Mouse (Mus musculus) limb, embryonic 11.5 days (tissue): ENCODE data around the gene Zfp607a. TPM values are rescaled to one million over a fixed set of nuclear protein-coding genes. Genes with fewer than 3 reads are reported as not detected.

Source experiments
- ATAC-seq: fragments of 200-750 bp; cut with Nextera tagmentation; 2 replicates; pipeline ENCODE4 v1.8.0; 2017; ENCODE audit warnings: low read depth; ENCODE audit not compliant: insufficient number of reproducible peaks, low FRiP score, low TSS enrichment
- DNase-seq: peaks from one replicate; pipeline ENCODE4 v3.0.0-alpha.2; 2015; ENCODE audit warnings: low spot score
- H3K27ac ChIP-seq: fragments of 300-500 bp; sonication (generic); replicated peaks from 2 replicates; pipeline ENCODE4 v1.5.1; 2014; ENCODE audit warnings: low read depth, mild to moderate bottlenecking, low read length
- H3K27me3 ChIP-seq: fragments of 300-500 bp; sonication (generic); 2 replicates; pipeline ENCODE4 v1.6.1; 2014; ENCODE audit warnings: mild to moderate bottlenecking, low read length, mixed read lengths; ENCODE audit not compliant: control insufficient read depth, insufficient read depth
- H3K36me3 ChIP-seq: fragments of 300-500 bp; sonication (generic); 2 replicates; pipeline ENCODE4 v1.6.1; 2014; ENCODE audit warnings: mild to moderate bottlenecking, low read length, moderate library complexity, mixed read lengths; ENCODE audit not compliant: control insufficient read depth, insufficient read depth
- H3K4me1 ChIP-seq: fragments of 300-500 bp; sonication (generic); 2 replicates; pipeline ENCODE4 v1.6.1; 2014; ENCODE audit warnings: low read length, mixed read lengths; ENCODE audit not compliant: control insufficient read depth, insufficient read depth
- H3K4me2 ChIP-seq: fragments of 300-500 bp; sonication (generic); 2 replicates; pipeline ENCODE4 v1.6.1; 2014; ENCODE audit warnings: low read depth, mild to moderate bottlenecking, moderate library complexity; ENCODE audit not compliant: severe bottlenecking
- H3K4me3 ChIP-seq: fragments of 300-500 bp; sonication (generic); 2 replicates; pipeline ENCODE4 v1.5.1; 2014; ENCODE audit warnings: low read depth, low read length
- H3K9ac ChIP-seq: fragments of 300-500 bp; sonication (generic); 2 replicates; pipeline ENCODE4 v1.6.1; 2014; ENCODE audit warnings: mild to moderate bottlenecking, low read length
- H3K9me3 ChIP-seq: fragments of 300-500 bp; sonication (generic); 2 replicates; pipeline ENCODE4 v1.6.1; 2016; ENCODE audit warnings: low read length; ENCODE audit not compliant: control insufficient read depth
- WGBS: fragments of 180-500 bp; shearing (Covaris S2); extraction: QIAGEN DNeasy Blood & Tissue Kit; methylation state at CpG from one replicate; pipeline ENCODE4 v1.1.7; 2014; 5-methylcytosine and 5-hydroxymethylcytosine counted together
- polyA plus RNA-seq: library from polyadenylated mRNA; unstranded; fragments of >200 nt; fragmentation: Nextera tagmentation; extraction: Ambion mirVana; gene quantifications from 2 replicates; pipeline ENCODE4 v1.2.1, GENCODE M21; 2014

The Zfp607a gene
- 3.6 and 4.4 TPM in 2 replicates for polyA plus RNA-seq

DNA sequence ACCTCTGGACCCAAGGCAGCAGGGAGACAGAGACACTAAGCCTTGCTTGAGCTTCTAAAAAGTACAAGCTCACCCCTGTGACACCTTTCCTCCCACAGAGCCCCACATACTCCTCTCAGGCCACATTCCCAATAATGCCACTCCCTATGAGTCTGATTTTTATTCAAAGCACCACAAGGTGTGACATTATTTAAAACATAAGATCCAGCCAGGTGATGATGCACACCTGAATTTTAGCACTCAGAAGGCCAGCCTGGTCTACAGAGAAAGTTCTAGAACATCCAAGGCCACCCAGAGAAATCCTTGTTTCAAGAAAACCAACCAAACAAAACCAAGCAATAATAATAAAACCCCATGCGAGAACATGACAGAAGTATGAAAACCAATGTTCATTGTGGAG lies at the start of gene Zfp607a:
Gene Zfp607a (plus strand): TSS at position 301 of the 400 bp plus-strand sequence.
- no peaks in the 10 kb centered on the region for H3K9me3 ChIP-seq
- no peak within 1 kb of the TSS for H3K27ac ChIP-seq
- H3K4me2 ChIP-seq = no peak within 1 kb of the TSS
- H3K9ac ChIP-seq = no peak within 1 kb of the TSS
- no peaks in the 10 kb centered on the region for H3K4me1 ChIP-seq
- WGBS = 95% methylated on average over 1 of the region's 1 CpGs
- H3K36me3 ChIP-seq = no peaks in the 10 kb centered on the region
- DNase-seq (no peak), ATAC-seq (no peak)
- no peaks in the 10 kb centered on the region for H3K27me3 ChIP-seq
- H3K4me3 ChIP-seq = no peak within 1 kb of the TSS

DNA sequence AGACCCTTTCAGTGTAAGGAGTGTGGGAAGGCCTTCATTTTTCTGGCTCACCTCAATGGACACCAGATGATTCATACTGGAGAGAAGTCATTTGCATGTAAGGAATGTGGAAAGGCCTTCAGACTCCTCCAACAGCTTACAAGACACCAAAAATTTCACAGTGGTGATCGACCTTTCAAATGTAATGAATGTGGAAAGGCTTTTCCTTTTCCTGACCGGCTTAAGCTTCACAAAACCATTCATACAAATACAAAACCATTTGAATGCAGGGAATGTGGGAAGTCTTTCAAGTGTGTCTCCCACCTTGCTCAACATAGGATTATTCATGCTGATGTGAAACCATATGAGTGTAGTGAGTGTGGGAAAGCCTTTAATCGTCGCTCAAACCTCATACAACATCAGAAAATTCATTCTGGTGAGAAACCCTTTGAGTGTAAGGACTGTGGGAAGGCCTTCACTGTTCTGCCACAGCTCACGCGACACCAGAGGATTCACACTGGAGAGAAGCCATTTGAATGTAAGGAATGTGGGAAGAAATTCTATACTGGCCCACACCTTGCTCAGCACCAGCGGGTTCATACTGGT lies 38.7 kb upstream of the Zfp607a start:
- DNase-seq (no peak), ATAC-seq (no peak)
- Histone ChIP-seq H3K4me3 (no peak overlapping the region), H3K9me3 (no peaks in the 10 kb centered on the region), H3K4me1 (no peaks in the 10 kb centered on the region), H3K36me3 (peaks cover 4% of the 10 kb centered on the region; the same call in 1 of the 2 replicates), H3K27ac (no peak overlapping the region), H3K4me2 (no peak overlapping the region), H3K9ac (no peak overlapping the region), H3K27me3 (no peaks in the 10 kb centered on the region)
- 94% methylated on average over 7 of the region's 7 CpGs for WGBS

DNA sequence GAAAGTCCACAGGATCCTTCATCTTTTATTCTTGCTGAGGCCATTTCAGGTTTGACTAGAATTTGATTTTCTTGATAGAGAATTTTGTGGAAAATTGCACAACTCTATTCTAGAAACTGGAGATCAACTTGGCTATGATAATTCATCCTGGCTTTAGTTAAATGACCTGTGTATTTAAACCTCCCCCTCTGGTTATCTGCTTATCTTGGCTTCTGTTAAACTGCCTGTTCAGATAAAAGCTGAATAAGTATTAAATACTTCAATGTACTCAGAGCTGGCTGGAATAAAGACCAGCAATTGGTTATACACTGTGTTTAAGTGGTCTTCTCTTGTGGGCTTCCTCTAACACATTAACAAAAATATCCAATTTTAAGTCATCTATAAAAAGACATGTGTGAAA lies 34.7 kb upstream of the Zfp607a start:
- H3K4me1 ChIP-seq = no peaks in the 10 kb centered on the region
- no peak overlapping the region for H3K27ac ChIP-seq
- H3K9me3 ChIP-seq = no peaks in the 10 kb centered on the region
- peaks cover 4% of the 10 kb centered on the region; the same call in 1 of the 2 replicates for H3K36me3 ChIP-seq
- H3K27me3 ChIP-seq = no peaks in the 10 kb centered on the region
- DNase-seq = no peak
- no peak overlapping the region for H3K4me2 ChIP-seq
- H3K9ac ChIP-seq = no peak overlapping the region
- no peak for ATAC-seq
- H3K4me3 ChIP-seq = no peak overlapping the region

DNA sequence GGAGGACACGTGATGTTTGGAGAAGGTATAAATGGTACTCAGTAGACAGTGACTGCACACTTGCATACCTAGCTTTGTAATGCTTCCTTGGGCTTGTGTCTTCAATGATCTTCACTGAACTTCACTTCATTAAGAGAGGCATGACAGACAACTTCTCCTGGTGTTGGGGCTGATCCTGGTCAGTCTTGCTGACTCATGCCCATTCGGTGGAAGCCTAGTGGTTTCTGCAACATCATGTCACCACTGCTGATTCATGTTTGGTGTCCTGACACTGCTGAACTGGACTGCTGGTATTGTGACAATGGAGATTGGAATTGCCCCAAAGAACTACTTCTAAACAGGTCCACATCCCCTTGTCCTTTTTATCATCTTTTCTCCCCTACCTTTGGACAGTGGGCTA lies 23.2 kb upstream of the Zfp607a start:
- DNase-seq (no peak), ATAC-seq (no peak)
- 88% methylated on average over 2 of the region's 2 CpGs for WGBS
- Histone ChIP-seq H3K4me1 (no peaks in the 10 kb centered on the region; the same call in 1 of the 2 replicates), H3K36me3 (no peaks in the 10 kb centered on the region), H3K27me3 (no peaks in the 10 kb centered on the region), H3K9ac (no peak overlapping the region), H3K4me3 (no peak overlapping the region), H3K27ac (no peak overlapping the region), H3K9me3 (no peaks in the 10 kb centered on the region), H3K4me2 (no peak overlapping the region)

DNA sequence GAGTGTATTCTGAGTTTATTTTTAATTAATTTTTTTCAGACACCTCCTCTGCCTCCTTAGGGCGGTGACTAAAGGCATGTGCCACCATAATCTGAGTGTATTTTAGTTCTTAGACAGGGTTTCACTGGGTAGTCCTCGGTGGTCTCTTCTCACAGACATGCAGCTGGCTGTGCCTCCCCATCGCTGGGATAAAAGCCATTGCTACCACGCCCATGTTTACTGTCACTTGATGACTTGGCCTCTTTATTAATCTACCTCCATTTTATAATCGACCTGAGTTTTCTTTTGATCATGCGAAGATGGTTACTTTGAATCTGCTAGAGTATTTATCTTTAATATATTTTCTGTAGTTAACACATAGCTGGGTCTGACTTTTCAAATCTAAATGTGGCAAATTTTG lies 19.4 kb upstream of the Zfp607a start:
- ATAC-seq = 0 out of 2 replicates have a peak, but pooled peaks have one; percentile 44
- no peak for DNase-seq
- no peaks in the 10 kb centered on the region; the same call in 1 of the 2 replicates for H3K4me1 ChIP-seq
- 0 out of 2 replicates have a peak overlapping the region, but pooled peaks have one; percentile 30 for H3K27ac ChIP-seq
- H3K36me3 ChIP-seq = no peaks in the 10 kb centered on the region
- H3K9me3 ChIP-seq = no peaks in the 10 kb centered on the region
- H3K4me3 ChIP-seq = peak overlapping the region; percentile 51
- H3K9ac ChIP-seq = peak overlapping the region; percentile 68
- 35% methylated on average over 6 of the region's 6 CpGs for WGBS
- H3K4me2 ChIP-seq = peak overlapping the region; percentile 57; the same call in 1 of the 2 replicates
- H3K27me3 ChIP-seq = no peaks in the 10 kb centered on the region

DNA sequence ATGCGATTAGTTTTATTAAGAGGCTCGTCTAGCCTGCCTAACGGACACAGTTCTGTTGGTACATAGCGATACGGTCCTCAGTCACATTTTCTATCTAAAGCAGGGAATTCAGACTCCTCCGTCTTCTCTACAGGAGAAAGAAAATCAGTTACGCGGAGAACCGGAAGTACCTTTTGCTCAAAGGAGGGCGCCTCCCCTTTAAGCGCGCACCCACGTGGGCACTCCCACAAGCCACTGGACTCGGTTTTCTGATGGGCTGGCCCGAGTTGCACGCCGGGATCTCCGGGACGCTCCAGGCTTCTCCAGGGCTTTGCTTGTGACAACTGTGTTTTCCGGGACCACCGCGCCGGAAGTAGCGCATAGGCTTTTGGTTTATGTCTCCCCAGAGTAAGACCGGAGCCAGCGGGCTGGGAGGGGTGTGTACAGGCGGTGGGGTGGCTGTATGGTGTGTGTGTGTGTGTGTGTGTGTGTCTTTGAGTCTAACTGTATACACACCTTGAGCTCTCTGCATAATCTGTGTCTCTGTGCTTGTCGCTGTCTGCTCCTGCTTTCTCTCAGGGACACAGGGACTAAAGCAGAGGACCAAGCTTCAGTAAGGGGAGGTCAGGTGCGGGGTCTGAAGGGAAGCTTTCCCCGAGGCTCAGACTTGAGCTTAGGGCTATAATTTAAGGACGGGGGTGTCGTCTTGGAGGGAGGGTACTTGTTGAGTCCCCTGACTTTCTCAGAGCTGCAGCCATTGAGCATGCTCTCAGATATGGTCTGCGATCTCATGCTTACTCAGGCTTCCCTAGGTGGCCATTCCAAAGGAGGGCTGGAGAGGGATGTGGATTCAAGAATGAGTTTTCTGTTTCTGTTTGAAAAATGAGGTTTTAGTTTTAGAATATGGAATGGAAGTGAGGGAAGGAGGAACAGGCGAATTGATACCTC lies 18.7 kb upstream of the Zfp607a start, which contains the start of gene Zfp59:
Gene Zfp59 (plus strand): TSS at position 285 of the 927 bp plus-strand sequence.
- peak; percentile 95 for ATAC-seq
- Histone ChIP-seq H3K9ac (peak within 1 kb of the TSS; percentile 68), H3K4me2 (peak within 1 kb of the TSS; percentile 57), H3K27me3 (no peaks in the 10 kb centered on the region), H3K4me3 (peak within 1 kb of the TSS; percentile 51), H3K36me3 (no peaks in the 10 kb centered on the region), H3K9me3 (no peaks in the 10 kb centered on the region), H3K27ac (0 out of 2 replicates have a peak within 1 kb of the TSS, but pooled peaks have one; percentile 30), H3K4me1 (no peaks in the 10 kb centered on the region; the same call in 1 of the 2 replicates)
- peak; percentile 90 for DNase-seq
- WGBS = 3% methylated on average over 34 of the region's 34 CpGs

DNA sequence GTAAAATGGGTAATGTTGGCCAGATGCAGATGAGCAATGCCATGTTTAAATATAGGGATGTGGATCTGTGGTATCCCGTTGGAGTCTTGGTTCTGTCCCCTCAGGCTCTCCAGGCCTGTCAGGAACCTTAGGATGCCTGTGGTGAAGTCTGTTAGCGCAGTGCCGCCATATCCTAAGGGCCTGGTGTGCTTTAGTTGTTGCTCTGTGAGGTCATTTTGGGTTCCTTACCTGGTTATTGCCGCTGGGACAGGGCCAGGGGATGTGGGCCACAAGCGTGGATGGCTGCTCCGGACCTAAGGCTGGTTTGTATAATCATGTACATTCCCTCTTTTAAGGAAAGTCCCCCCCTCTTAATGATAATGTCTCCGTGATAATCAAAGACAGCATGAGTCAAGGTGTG lies 17.7 kb upstream of the Zfp607a start:
- 93% methylated on average over 7 of the region's 7 CpGs for WGBS
- no peaks in the 10 kb centered on the region; the same call in 1 of the 2 replicates for H3K4me1 ChIP-seq
- no peaks in the 10 kb centered on the region for H3K9me3 ChIP-seq
- ATAC-seq (no peak), DNase-seq (no peak)
- no peak overlapping the region for H3K4me2 ChIP-seq
- no peaks in the 10 kb centered on the region for H3K27me3 ChIP-seq
- H3K27ac ChIP-seq = no peak overlapping the region
- no peaks in the 10 kb centered on the region for H3K36me3 ChIP-seq
- H3K9ac ChIP-seq = no peak overlapping the region
- no peak overlapping the region for H3K4me3 ChIP-seq

DNA sequence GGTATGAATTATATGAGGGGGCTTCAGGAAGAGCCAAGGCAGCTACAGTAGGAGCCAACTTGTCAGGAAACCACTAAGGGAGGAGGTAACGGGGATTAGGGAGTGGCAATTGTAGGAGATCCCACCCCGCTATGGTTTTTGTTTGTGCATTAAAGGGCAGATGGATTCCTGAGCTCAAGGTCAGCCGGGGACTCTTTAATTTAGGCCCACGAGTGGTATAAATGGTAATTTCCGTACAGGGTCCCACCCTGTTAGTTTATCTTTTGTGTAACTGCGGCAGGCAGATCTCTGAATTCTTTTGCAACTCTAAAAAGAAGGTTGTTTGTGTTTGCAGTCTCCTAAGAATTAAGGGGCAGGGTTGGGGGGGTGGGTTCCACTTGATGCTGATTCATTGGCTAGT lies 17.2 kb upstream of the Zfp607a start:
- no peaks in the 10 kb centered on the region for H3K36me3 ChIP-seq
- WGBS = 92% methylated on average over 6 of the region's 6 CpGs
- H3K4me3 ChIP-seq = no peak overlapping the region
- H3K27ac ChIP-seq = no peak overlapping the region
- no peaks in the 10 kb centered on the region for H3K9me3 ChIP-seq
- H3K9ac ChIP-seq = no peak overlapping the region
- H3K4me1 ChIP-seq = no peaks in the 10 kb centered on the region; the same call in 1 of the 2 replicates
- no peak for DNase-seq
- no peaks in the 10 kb centered on the region for H3K27me3 ChIP-seq
- H3K4me2 ChIP-seq = no peak overlapping the region
- no peak for ATAC-seq
